Mouse (Mus musculus): ENCODE measurements around the gene Fndc8.

GRCm38 (mm10) chr11:82862638-82863037 lies 29.3 kb upstream of the Fndc8 start:
- TF ChIP-seq CTCF (IDR thresholded peaks at IDR 0.05; ENCODE audit: low read depth) = no peak
- TF ChIP-seq EP300 (optimal IDR thresholded peaks at IDR 0.05) = no peak
